Mouse (Mus musculus): ENCODE results near the gene Slc24a5.

DNA sequence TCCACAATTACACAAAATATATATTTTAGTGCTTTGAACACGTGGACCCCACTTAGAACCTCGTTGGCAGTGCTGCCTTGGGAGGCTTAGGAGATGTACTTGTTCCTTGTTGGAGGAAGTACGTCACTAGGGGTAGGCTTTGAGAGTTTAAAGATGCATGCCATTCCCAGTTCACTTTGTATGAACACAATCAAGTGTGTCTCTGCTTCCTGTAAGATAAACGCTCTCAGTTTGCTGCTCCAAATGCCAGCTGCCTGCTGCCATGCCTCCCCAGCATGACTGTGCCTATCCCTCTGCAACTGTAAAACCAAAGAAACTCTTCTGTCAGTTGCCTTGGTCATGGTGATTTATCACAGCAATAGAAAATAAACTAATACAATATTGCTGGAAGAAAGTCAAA, 57.9 kb downstream of the Slc24a5 start:
- TF ChIP-seq EP300 (IDR thresholded peaks at IDR 0.05) = no peak
- TF ChIP-seq CTCF (IDR thresholded peaks at IDR 0.05) = no peak

All from lung, postnatal 0 days (tissue).